ENCODE assay signal across 9 mouse cellular contexts in genomic region chr13:43725698-43726097, GRCm38 (mm10). TPM values are rescaled to one million over a fixed set of nuclear protein-coding genes. Genes with fewer than 3 reads are reported as not detected.
DNase-seq lines count a peak whose midpoint lies in the region; ATAC-seq and TF ChIP-seq lines count a peak whose summit lies in the region.
"Had no signal": no experiment of that assay in that cellular context is flagged by ENCODE, and none has a peak within 500 bp of the region (broad histone marks: within the 10 kb centered on the region; RNA-seq: fewer than 3 reads in every experiment).

No protein-coding gene starts in this region.

- intact Hi-C loops in gastrocnemius, adult 2 months (cut with DNase I) = loop anchor here (1.0 kb wide), 1 partner anchor 129 kb away; no protein-coding TSS in a partner anchor

- peak; percentile 65 for DNase-seq in hindbrain, embryonic 10.5 days (ENCODE audit: low spot score)
- DNase-seq in Muller cell, postnatal 12 days (ENCODE audit: inconsistent ontology term) = peak; percentile 36
- peak; percentile 82 for DNase-seq in cerebellum, adult 8-10 months
- DNase-seq in gastrocnemius, adult 2 months = peak; percentile 65
- peak; percentile 61 for DNase-seq in layer of hippocampus, adult 9-10 months (ENCODE audit: low spot score)
- DNase-seq in lung, postnatal 4 days = peak; percentile 36 to 74
- DNase-seq in spleen, postnatal 10 days (ENCODE audit: low spot score in 2 of 2) = peak; percentile 15 to 59

- H3K36me3 ChIP-seq in hindbrain, embryonic 10.5 days = no peaks in the 10 kb centered on the region
- no peaks in the 10 kb centered on the region for H3K36me3 ChIP-seq in hindbrain, embryonic 13.5 days

- no peak overlapping the region for H3K9ac ChIP-seq in hindbrain, embryonic 13.5 days

- H3K4me2 ChIP-seq in hindbrain, embryonic 13.5 days = no peak overlapping the region

- H3K27me3 ChIP-seq in hindbrain, embryonic 10.5 days (ENCODE audit: insufficient read depth, poor library complexity, severe bottlenecking) = no peaks in the 10 kb centered on the region
- no peaks in the 10 kb centered on the region for H3K27me3 ChIP-seq in hindbrain, embryonic 13.5 days

- no peak overlapping the region for H3K4me3 ChIP-seq in hindbrain, embryonic 10.5 days
- H3K4me3 ChIP-seq in hindbrain, embryonic 13.5 days = no peak overlapping the region
- H3K4me3 ChIP-seq in gastrocnemius, adult 2 months = no peak overlapping the region

- TF ChIP-seq CTCF in gastrocnemius, adult 2 months (IDR thresholded peaks at IDR 0.05) = peak; percentile 91

- peaks cover under 1% of the 10 kb centered on the region; the same call in 1 of the 2 replicates for H3K4me1 ChIP-seq in hindbrain, embryonic 10.5 days (replicated peaks)
- 0 out of 2 replicates have a peak, but pooled peaks cover 2% of the 10 kb centered on the region for H3K4me1 ChIP-seq in hindbrain, embryonic 13.5 days (replicated peaks)

- no peaks in the 10 kb centered on the region for H3K9me3 ChIP-seq in hindbrain, embryonic 10.5 days
- no peaks in the 10 kb centered on the region for H3K9me3 ChIP-seq in hindbrain, embryonic 13.5 days

- ATAC-seq in hindbrain, embryonic 13.5 days (ENCODE audit: low FRiP score) = no peak

- no peak overlapping the region for H3K27ac ChIP-seq in hindbrain, embryonic 10.5 days
- H3K27ac ChIP-seq in hindbrain, embryonic 13.5 days = no peak overlapping the region
- H3K27ac ChIP-seq in gastrocnemius, adult 2 months = no peak overlapping the region
- H3K27ac ChIP-seq: macrophage had no signal

- WGBS in hindbrain, embryonic 10.5 days = 31% methylated on average over 7 of the region's 7 CpGs
- WGBS in hindbrain, embryonic 13.5 days = 28% methylated on average over 7 of the region's 7 CpGs

RNA-seq across cellular contexts. Expression of gene Cd83, which starts 58.9 kb away (rescaled TPM):
- polyA plus RNA-seq in hindbrain, embryonic 10.5 days (2016; fragmentation: Nextera tagmentation; extraction: Ambion mirVana) = 4.0 and 5.4 TPM in 2 replicates
- 17.4 and 18.1 TPM in 2 replicates for polyA plus RNA-seq in hindbrain, embryonic 13.5 days (2015; fragmentation: Nextera tagmentation; extraction: Ambion mirVana)
- 1 to 10 TPM in 1 of 2 experiments, under 1 TPM in 1; 0.33 to 1.3 TPM for total RNA-seq in gastrocnemius, adult 2 months (2021)
